Mouse (Mus musculus) heart, postnatal 14 days (tissue): Measurements from ENCODE around the gene Stx8. TPM values are rescaled to one million over a fixed set of nuclear protein-coding genes. Genes with fewer than 3 reads are reported as not detected.

ENCODE experiments used
- DNase-seq, 2 experiments: peaks; one replicate each; pipeline ENCODE4 v3.0.0; 2021 to 2022
- intact Hi-C: fragments of 180-260 bp; cut with DNase I; formaldehyde crosslinking; loops from one replicate; pipeline ENCODE4 v1.15.1; 2025
- total RNA-seq, 2 experiments: library from RNA; stranded (reverse); gene quantifications; 2 replicates each; pipeline ENCODE4 v1.2.3; 2021

Gene Stx8
- total RNA-seq, 2 experiments from 2014 or later: 26.5 to 27.8 TPM

DNA sequence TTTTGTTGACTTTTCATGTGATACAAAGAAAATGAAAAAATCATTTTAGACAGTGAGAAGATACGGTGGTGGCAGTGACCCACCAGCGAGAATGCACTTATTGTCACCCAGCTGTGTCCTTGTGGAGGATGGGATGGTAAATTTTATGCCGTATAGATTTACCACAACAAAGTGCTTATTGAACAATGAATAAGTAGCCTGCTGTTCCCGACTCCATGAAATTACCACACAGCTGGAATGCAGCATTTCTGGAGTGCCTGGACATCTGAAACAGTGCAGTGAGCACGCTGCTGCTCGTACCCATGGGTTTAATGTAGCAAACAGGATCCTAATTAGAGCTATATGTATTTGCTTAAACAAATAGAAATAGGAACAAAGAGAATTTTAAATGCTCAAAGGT lies 155.7 kb downstream of the Stx8 start:
- DNase-seq: no peak
- intact Hi-C loops: no loop called here

DNA sequence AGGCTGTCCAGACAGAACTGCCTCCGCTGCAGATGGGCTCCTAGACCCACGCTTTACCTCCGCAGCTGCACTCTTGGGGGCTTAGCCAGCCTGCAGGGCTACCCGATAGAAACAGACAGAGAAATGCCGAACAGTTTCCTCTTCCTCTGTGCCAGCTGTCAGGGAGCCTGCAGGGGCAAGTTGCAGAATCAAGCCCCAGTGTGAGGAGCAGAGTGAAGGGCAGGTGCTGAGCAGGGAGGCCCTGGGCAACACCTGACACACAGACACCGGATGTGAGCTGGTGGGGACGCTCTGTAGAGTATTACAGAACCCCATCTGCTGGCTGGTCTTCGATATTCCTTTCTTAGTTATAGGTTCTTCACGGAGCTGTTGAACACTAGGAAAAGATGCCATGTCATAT lies 160.1 kb downstream of the Stx8 start:
- intact Hi-C loops: no loop called here
- DNase-seq: no peak

DNA sequence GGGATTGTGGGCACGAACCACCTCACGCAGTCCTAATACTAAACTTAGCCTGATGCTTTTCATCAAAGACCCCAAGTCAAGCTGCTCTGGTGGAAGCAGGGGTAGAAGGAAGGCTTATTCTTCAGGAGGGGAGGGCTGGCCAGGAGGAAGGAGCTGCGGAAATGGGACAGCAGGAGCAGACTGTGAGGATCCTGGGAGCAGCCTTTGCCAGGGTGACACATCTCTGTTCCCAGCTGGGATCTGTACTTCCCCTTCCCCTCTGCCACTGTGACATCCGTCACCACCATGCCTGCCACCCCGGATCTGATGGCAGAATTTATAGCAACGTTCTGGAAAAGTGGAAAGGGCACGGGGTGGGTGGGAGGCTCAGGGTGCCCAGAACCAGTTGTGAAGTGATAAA lies 168.5 kb downstream of the Stx8 start:
- DNase-seq: no peak
- intact Hi-C loops: no loop called here

DNA sequence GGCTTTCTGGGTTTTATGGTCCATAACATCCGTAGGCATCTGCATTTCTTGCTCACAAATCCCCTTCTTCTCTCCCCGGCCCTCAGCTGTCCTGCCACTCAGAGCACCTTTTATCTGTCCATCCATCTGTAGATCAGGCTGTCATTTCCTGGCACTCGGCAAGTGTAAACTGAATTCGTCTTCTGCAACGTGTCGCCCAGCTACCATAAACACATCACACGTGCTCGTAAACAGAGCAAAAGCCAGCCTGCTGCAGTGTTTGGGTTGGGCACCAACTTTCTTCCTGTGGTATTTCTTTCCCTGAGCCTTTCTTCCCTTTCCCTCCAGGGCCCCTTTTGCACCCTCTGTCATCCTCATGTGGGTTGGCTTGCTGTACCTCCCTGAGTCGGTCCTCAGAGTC lies 169.4 kb downstream of the Stx8 start:
- intact Hi-C loops: no loop called here
- no peak for DNase-seq

DNA sequence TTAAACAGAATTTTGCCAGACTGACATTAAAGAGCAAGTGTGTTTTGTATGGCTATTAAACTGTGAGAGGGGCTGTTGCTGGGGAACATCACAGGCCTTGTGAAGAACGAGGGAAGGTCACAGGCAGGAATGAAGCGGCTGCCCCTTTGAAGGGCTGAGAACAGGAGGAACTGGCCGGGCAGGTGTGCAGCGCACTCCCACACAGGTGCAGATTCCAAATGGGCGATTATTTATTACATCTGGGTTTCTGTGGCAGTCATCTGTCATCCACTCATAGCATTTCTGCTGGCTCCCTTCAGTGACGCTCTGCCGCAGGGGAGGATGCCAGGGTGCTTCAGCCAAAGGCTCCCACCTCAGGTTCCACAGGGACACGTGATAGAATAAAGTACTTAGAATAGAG lies 170.7 kb downstream of the Stx8 start:
- intact Hi-C loops: no loop called here
- DNase-seq: no peak

DNA sequence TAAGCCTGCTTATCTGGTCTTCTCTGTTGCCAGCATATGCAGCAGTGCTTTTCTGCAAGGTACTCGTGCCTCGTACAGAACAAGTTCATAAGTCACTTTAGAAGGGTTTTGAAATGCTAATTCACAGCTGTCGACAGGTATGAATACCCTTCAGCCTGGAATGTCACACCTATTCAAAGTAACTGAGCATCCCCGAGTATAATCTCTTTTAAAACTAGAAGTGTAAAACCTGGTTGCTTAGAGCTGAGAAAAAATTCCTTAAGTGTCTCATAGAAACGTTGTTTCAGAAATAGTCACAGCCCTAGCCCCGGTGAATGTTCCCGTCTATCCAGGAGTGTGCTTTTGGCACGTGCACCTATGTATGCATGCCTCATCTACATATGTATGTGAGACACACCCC lies 176.3 kb downstream of the Stx8 start:
- intact Hi-C loops: no loop called here
- DNase-seq: no peak

DNA sequence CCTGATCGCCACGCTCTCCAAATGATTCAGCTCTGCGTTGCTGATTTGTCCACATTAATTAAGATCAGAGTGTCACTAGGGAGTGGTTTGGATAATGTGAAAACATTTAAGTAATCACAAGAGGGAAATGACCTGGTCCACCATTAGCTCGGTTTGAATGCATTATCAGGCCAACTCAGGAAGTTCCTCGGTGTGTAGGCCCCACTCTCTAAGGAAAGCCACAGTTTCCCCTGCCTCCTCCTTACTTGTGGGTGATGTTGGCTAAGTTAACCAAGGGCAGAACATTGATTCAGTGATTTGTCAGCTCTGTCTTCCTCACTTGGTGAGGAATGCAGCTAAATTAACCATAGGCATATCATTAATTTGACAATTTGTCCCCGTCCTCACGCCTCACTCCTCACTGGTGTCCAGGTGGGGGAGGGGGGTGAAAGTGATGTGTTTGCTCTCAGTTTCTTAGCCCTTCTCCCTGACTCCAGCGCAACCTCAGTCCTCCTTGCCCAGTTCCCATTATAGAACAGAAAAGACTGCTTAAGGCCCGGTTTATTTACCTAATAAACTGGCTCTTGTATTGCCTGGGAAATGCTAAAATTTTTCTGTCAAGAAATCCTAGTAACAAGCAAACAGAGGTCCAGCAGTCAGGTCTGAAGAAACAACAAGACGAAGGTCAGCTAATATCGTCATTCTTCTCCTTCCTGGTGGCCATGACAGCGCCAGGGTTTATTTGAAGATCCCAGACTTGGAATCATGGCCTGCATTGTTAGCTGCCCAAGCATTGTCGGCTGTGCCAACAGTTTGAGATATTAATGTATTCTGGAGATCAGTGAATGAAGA lies 178.5 kb downstream of the Stx8 start:
- no peak for DNase-seq
- intact Hi-C loops: no loop called here

DNA sequence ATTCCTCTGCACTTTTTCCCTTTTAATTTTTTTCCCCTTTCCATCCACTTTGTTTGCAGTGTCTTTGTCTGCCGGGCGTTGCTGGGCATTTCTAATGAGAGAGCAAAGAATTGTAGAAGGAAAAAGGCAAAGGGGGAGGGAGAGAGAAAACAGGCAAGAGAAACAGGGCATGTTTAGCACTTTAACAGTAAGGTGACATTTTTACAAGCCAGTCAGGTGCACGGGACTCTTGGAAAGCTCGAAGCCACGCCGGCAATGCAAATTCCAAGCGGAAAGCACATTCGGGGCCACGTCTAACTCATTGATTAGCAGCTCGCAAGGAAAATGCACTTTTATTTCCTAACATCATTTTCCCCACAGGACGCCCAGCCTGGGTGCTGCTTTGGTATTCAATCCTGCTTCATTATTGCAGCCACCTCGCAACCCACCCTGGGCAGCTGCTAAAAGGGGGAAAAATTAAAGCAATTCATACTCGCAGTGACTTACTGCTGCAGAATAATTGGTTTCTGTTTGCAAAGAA lies 179.1 kb downstream of the Stx8 start:
- no peak for DNase-seq
- intact Hi-C loops: no loop called here

DNA sequence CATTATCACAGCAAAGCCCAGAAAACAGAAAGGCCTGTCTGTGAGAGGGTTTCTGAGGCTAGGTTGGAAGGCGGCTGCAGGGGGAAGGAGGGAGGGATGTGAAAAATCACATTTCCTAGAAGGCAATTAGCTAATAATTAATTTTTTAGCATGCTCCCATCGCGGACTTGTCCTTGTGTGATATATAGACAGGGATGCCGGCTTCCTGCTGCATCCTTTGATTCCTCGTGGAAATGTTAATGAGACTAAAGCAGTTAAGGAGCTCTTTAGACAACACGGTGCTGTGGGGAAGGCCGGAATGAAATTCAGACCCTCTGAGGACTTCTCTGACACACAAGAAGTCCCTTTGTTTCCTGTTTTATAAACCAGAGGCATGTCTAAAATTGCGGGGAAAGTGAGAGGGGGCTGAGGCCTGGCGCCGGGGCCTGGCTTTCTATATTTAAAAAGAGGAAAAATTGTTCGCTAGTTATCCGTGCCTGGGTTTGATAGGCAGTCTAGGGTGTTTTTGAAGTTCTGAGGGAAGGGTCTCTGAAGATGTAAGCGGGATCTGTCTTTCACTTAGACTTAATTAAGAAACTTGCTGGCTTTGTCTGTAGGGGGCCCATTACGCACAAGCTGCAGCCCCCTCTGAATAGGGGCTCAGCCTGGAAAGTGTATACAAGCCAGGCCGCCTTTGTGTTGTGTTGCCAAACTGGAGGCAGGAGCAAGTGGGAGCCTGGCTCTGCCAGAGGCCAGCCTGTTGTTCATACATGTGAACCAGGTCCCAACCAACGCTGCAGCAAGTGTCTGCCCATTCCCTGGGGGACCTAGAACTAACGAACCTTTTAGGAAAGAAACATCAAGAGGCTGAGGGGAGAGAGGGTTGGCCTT lies 179.8 kb downstream of the Stx8 start:
- DNase-seq: no peak
- intact Hi-C loops: no loop called here

DNA sequence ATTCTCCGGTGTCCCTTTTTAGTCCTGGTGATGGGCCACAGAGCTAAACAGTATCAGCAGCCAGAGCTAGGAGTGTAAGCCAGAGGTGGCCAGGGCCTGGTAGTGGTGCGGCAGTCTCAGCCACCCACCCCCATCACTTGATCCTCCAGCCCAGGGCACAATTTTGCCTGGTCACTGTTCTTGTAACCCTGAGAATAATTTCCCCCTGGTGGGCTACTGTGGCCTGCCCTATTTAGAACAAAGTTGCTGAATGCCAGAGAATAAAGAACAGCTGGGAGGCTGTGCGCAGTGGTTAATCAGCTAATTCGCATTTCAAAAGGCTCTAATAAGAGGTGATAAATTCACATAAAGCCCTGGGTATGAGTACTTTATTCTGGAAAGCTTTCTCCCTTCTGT lies 180.5 kb downstream of the Stx8 start:
- intact Hi-C loops: no loop called here
- no peak for DNase-seq

DNA sequence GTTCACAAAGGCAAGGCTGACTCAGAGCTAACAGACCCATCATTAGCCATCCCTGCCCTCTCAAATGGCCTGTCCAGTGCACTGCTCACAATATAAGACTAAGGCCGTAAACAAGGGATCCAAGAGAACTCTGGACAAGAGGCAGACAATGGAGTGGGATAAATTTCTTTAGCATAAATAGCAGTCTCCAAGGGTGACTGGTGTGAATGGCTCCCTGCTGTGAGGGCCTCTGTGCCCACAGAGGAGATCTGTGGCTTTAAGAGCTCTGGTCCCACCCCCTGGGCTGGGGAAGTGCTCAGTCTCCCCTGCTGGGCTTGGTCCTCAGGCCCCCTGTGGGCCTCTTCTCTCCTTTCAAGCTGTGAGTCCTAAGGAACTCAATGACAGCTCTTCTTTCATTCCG lies 184.9 kb downstream of the Stx8 start:
- no peak for DNase-seq
- intact Hi-C loops: no loop called here

DNA sequence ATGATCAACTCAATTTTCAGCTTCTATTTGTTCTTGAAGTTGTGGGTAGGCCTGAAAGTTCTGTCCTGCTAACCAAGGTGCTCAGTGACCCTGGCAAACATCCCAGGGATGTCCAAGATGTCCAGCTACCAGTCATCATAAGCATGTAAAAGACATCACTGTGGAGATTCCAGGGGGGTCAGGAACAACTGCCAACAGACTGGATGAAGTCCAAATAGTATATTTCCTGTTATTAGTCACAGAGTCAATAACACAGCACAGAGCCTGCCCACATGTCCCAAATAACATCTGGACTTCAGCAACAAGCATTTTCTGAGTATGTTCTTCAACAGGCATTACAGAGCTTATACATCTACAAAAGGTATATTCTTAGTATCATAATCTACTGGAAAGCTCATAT lies 189.8 kb downstream of the Stx8 start:
- intact Hi-C loops: no loop called here
- DNase-seq: no peak

DNA sequence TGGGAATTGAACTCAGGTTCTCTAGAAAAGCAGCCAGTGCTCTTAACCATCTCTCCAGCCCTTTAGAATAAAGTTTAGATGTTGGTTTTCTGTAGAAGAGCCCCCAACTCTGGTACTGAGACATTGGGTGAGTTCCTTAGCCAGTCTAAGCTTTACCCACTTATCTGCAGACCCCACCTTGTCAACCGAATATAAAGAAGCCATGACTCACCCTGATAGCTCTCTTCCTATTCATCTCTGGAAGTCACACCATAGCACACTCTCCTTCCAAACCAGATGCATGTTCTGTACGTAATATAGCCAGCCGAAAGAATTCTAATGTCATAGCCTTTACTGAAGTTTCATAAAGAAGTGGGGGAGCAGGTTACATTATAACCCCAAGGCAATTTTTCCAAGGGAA lies 192.2 kb downstream of the Stx8 start:
- no peak for DNase-seq
- intact Hi-C loops: no loop called here

DNA sequence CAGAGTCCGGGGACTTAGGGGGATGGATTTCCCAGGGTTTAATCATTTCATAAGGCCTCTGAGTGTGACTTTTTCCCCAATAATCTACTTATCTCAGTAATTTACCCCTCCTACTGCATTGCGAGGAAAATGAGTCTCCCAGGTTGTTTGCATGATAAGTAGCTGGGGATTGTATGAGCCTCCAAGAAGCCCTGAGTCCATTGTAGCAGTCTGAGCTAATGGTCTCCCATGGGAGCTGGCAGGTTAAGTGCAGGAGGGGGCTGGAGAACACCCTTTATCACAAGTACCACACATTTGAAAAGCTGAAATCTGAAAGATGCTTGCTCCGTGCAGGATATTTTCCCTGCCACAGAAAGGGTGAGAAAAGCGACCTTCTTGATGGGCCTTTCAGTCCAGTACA lies 193.9 kb downstream of the Stx8 start:
- intact Hi-C loops: no loop called here
- DNase-seq: no peak

DNA sequence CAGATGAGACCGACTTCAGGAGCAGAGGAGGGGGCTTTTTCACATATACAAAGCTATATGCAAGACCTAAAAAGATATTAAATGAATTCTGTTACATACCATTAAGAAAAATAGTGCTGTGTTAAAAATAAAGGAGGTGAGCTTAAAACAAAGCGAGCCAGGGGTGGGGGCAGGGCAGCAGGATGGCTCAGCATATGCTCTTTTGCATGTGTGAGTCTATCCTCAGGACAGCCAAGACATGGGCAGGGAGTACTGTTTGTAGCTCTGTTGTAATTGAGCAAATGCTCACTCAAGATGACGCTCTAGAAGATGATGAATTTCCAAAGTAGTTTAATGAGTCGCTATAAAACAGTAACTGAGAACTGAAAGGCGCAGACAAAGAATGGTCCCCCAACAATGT lies 198.4 kb downstream of the Stx8 start:
- no peak for DNase-seq
- intact Hi-C loops: no loop called here

DNA sequence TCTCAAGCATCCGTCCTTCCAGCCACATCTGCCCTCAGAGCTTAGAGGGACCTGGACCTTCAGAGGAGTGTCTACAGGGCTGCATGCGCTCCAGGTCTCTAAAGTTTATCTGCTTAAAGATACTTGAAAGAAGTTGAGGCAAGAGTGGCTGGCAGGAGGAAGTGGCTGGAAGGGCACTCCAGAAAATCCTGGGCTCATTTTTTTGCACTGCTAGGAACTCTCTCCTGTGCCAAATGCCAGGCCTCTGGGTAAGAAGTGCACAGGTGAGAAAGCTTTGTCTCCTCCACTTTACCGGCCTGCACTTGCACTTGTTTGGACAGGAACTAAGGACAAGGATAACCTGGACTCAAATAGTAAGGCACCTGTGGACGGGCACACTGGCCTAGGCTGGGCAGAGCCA lies 202.4 kb downstream of the Stx8 start:
- no peak for DNase-seq
- intact Hi-C loops: no loop called here

DNA sequence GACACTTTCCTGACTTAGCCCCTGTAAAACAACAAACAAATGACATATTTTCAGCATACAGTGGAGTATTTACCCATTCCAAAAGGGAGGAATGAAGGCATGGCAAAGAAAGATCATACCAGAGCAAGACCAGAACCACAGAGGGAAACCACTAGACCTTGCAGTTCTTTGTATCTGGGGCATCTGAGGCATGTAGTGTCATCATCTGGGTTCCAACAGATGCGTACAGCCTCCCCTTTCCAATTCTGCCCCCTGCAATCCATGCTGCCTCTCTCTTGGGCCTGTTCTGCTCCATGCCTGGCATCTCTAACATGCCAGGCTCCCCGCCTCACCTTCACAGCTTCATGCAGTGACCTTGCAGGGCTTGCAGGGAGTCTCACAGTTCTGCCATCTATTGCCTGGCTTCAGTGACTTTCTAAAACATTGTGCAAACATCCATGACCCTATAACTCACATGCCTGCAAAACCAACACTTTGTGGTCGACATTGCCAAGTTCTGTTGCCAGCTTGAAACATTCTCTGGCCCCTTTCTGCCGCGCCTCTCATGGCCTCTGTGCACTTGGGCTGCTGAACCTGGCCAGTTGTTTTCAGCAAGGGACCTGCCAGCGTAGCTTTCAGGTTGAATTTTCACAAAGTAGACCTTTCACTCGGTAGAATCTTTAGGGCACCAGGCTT lies 206.1 kb downstream of the Stx8 start:
- intact Hi-C loops: no loop called here
- DNase-seq: no peak

DNA sequence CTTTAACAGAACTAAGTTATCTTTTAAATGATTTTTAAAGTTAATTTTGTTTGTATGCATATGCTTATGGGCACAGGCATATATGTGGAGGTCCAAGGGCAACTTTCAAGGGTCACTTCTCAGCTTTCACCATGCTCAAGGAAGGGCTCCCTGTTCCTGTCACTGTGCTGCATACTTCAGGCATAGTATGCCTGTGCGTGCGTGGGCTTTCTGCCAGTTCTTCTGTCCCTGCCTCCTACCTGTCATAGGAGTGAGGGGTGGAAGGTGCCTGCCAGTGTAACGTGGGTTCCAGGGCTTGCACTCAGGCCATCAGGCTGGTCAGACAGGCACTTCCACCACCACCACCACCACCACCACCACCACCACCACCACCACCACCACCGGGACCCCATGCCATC lies 206.7 kb downstream of the Stx8 start:
- DNase-seq: no peak

DNA sequence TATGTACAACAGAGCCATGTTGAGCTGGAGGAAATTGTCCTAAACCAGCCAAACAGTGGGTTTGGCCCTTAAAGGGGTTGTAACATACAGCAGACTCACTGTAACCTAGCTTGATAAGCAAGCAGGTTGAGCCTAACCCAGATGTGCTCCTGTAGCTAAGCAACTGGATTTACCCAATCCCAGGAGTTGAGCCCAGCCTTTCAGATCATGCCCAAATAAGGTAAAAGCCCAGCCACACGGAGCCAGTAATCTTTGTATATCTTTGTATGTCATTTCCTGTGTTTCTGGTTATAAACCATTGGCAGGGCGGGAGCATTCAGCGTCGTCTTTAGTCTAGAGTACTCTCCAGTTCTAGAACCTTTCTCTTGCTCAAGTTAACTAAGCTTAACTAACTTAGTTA lies 210.6 kb downstream of the Stx8 start:
- no peak for DNase-seq
- intact Hi-C loops: no loop called here

More for the DNA sequence above, 206.7 kb downstream of the Stx8 start:
- intact Hi-C loops: no loop called here

DNA sequence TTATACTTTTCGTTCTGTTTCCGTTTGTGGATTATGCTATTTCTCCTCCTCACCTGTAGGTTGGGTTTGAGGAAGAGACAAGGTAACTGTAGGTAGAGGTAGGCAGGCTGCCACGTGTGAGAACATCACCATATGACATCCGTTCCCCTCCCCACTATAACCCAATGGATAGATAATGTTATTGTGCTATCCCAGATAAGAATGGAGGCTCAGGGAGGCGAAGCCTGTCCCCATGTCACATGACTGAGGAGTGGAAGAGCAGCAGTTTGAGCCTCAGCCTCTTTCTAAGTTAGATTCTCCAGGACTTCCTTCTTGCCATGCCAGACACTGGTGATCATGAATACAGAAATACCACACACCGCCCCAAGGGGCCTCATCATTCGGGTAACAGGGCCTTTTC lies 211.4 kb downstream of the Stx8 start:
- intact Hi-C loops: no loop called here
- no peak for DNase-seq

DNA sequence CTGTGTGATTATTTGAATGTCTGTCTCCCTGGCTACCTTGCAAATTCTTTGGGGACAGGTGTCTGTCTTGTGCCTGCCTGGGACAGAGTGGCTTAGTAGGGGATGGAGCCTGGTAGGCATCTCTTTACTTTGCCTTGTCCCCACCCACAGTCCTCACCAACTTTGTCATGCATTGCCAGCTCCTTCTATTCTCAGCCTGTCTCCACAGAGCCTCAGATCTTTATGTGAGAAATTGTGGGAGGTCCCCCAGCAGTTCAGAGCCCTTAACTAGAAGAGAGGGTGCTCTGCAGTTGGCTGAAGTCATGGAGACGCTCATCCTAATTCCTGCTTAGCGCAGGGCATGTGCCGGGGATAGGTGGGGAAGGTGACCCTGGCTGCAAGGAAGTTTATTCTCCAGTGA lies 219.7 kb downstream of the Stx8 start:
- no peak for DNase-seq
- intact Hi-C loops: no loop called here
